ENCODE assay signal across 8 mouse cellular contexts in the genomic region with DNA sequence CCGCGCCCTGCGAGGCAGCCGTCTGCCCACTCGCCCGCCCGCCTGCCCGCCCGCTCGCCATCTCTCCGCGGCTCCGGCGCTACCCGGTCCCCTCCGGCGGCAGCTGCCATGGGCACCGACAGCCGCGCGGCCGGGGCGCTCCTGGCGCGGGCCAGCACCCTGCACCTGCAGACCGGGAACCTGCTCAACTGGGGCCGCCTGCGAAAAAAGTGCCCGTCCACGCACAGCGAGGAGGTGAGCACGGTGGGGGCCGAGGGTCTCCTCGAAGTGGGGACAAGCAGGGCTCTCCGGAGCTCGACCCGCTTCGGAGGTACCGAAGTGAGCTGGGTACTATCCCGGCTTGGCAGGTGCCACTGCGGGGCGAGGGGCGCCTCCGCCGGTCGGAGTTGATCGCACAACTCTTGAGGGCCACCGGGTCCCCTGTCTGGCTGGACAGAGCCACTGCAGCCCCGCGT. TPM values are rescaled to one million over a fixed set of nuclear protein-coding genes. Genes with fewer than 3 reads are reported as not detected.
A peak's percentile ranks its signal among the peaks of the same experiment; 100 is the strongest.
DNase-seq lines count a peak whose midpoint lies in the region; ATAC-seq lines count a peak whose summit lies in the region.

No protein-coding gene starts in this region.

- under 1% methylated on average over 49 of the region's 50 CpGs for WGBS in forebrain, embryonic 14.5 days
- 0% methylated on average over 26 of the region's 50 CpGs for WGBS in macrophage (ENCODE audit: missing documents)

- peaks cover 47% of the 10 kb centered on the region for H3K79me2 ChIP-seq in macrophage (ENCODE audit: inconsistent target)

- H3K9ac ChIP-seq in forebrain, embryonic 14.5 days (ENCODE audit: low read length), result peak overlapping the region; percentile 89

- DNase-seq in gastrocnemius, adult 18-20 months (ENCODE audit: low spot score), result peak; percentile 22
- no peak for DNase-seq in gastrocnemius, postnatal 25 days
- DNase-seq in cerebellum, adult 11-12 months, result peak; percentile 79
- peak; percentile 62 for DNase-seq in forebrain, embryonic 14.5 days (ENCODE audit: low spot score)
- DNase-seq in layer of hippocampus, postnatal 14 days (ENCODE audit: low spot score in 2 of 2), result peak; percentile 42 to 60
- DNase-seq in right cerebral cortex, postnatal 4 days, result peak; percentile 56

- ATAC-seq in forebrain, embryonic 14.5 days, result peak; percentile 64
- peak; percentile 9 to 32; a peak in 2 of 4 replicates for ATAC-seq in hematopoietic stem cell, adult 5-6 weeks (replicated peaks in 1 of 2; ENCODE audit: insufficient read depth in 1 of 2, low FRiP score in 2 of 2, low TSS enrichment in 1 of 2, low read depth in 1 of 2, poor library complexity in 2 of 2, severe bottlenecking in 2 of 2)

- H3K27ac ChIP-seq in forebrain, embryonic 14.5 days (ENCODE audit: low read depth, low read length), result peak overlapping the region; percentile 92
- H3K27ac ChIP-seq in macrophage, result no peak overlapping the region

- H3K4me3 ChIP-seq in forebrain, embryonic 14.5 days (ENCODE audit: low read depth, low read length), result peak overlapping the region; percentile 92
- peak overlapping the region; percentile 43 for H3K4me3 ChIP-seq in macrophage (ENCODE audit: inconsistent target)

- peak overlapping the region; percentile 58 for H3K4me2 ChIP-seq in forebrain, embryonic 14.5 days (ENCODE audit: low read length)

- no peaks in the 10 kb centered on the region for H3K36me3 ChIP-seq in forebrain, embryonic 14.5 days (ENCODE audit: control insufficient read depth, insufficient read depth, low read length)
- H3K36me3 ChIP-seq in macrophage (ENCODE audit: inconsistent target), result no peaks in the 10 kb centered on the region

- H3K4me1 ChIP-seq in forebrain, embryonic 14.5 days (ENCODE audit: control insufficient read depth, insufficient read depth, low read length), result peaks cover 14% of the 10 kb centered on the region

- no peaks in the 10 kb centered on the region for H3K9me3 ChIP-seq in forebrain, embryonic 14.5 days (replicated peaks; ENCODE audit: control insufficient read depth, low read length)

- H3K27me3 ChIP-seq in forebrain, embryonic 14.5 days (replicated peaks; ENCODE audit: control insufficient read depth, insufficient read depth, low read length), result no peaks in the 10 kb centered on the region

RNA-seq across cellular contexts. Expression of a gene that starts 0.5 kb away (rescaled TPM):
- 10 to 100 TPM; 24.6 to 31.9 TPM for total RNA-seq in gastrocnemius, adult 18-20 months (2021)
- total RNA-seq in gastrocnemius, postnatal 25 days (2021), result 10 to 100 TPM; 21.3 to 21.7 TPM
- polyA plus RNA-seq in forebrain, embryonic 14.5 days (2014; fragmentation: Nextera tagmentation; extraction: Ambion mirVana), result 34.7 and 36.7 TPM in 2 replicates
- total RNA-seq in hematopoietic stem cell, adult 5-6 weeks (2017), result 60.3 and 71.8 TPM in 2 replicates
- 10 to 100 TPM; 56.9 to 58.0 TPM for total RNA-seq in layer of hippocampus, postnatal 14 days (2021)
- total RNA-seq in macrophage (2018; cell fraction: chromatin; rRNA removed), result 10 to 100 TPM in 16 of 26 experiments, 1 to 10 TPM in 10; 2.8 to 24.8 (median 12.1) TPM
- total RNA-seq in macrophage (2018; cell fraction: cytosol; rRNA removed), result 10 to 100 TPM; 24.6 to 64.3 (median 39.6) TPM
- 10 to 100 TPM in 18 of 26 experiments, 1 to 10 TPM in 8; 6.8 to 34.7 (median 13.1) TPM for total RNA-seq in macrophage (2018; cell fraction: nucleus; rRNA removed)
- polyA plus RNA-seq in macrophage (2018), result 50.5 to 96.3 TPM (median 94.0 TPM) in 3 replicates

RNA-seq across cellular contexts. Expression of a gene that starts 28.3 kb away (rescaled TPM):
- 10 to 100 TPM; 27.2 to 28.4 TPM for total RNA-seq in gastrocnemius, adult 18-20 months (2021)
- 10 to 100 TPM; 17.4 to 21.9 TPM for total RNA-seq in gastrocnemius, postnatal 25 days (2021)
- 60.5 and 61.0 TPM in 2 replicates for polyA plus RNA-seq in forebrain, embryonic 14.5 days (2014; fragmentation: Nextera tagmentation; extraction: Ambion mirVana)
- 160 and 191 TPM in 2 replicates for total RNA-seq in hematopoietic stem cell, adult 5-6 weeks (2017)
- 10 to 100 TPM; 24.3 to 30.0 TPM for total RNA-seq in layer of hippocampus, postnatal 14 days (2021)
- total RNA-seq in macrophage (2018; cell fraction: chromatin; rRNA removed), result 10 to 100 TPM; 16.9 to 53.6 (median 37.1) TPM
- 10 to 100 TPM; 36.9 to 55.2 (median 45.4) TPM for total RNA-seq in macrophage (2018; cell fraction: cytosol; rRNA removed)
- 10 to 100 TPM; 17.4 to 56.9 (median 32.3) TPM for total RNA-seq in macrophage (2018; cell fraction: nucleus; rRNA removed)
- 38.3 to 104 TPM (median 55.9 TPM) in 3 replicates for polyA plus RNA-seq in macrophage (2018)

RNA-seq across cellular contexts. Expression of a gene that starts 48.0 kb away (rescaled TPM):
- 1 to 10 TPM; 3.0 to 8.3 TPM for total RNA-seq in gastrocnemius, adult 18-20 months (2021)
- total RNA-seq in gastrocnemius, postnatal 25 days (2021), result 1 to 10 TPM; 3.4 to 4.4 TPM
- polyA plus RNA-seq in forebrain, embryonic 14.5 days (2014; fragmentation: Nextera tagmentation; extraction: Ambion mirVana), result 4.2 and 6.8 TPM in 2 replicates
- total RNA-seq in hematopoietic stem cell, adult 5-6 weeks (2017), result 1.1 and 2.8 TPM in 2 replicates
- total RNA-seq in layer of hippocampus, postnatal 14 days (2021), result 10 to 100 TPM; 10.3 to 11.0 TPM
- total RNA-seq in macrophage (2018; cell fraction: chromatin; rRNA removed), result 100 to 1,000 TPM in 2 of 26 experiments, 10 to 100 TPM in 21, 1 to 10 TPM in 3; 4.7 to 142 (median 36.0) TPM
- total RNA-seq in macrophage (2018; cell fraction: cytosol; rRNA removed), result 10 to 100 TPM in 13 of 26 experiments, 1 to 10 TPM in 13; 3.0 to 22.1 (median 10.7) TPM
- total RNA-seq in macrophage (2018; cell fraction: nucleus; rRNA removed), result 10 to 100 TPM in 21 of 26 experiments, 1 to 10 TPM in 5; 3.0 to 91.9 (median 22.5) TPM
- polyA plus RNA-seq in macrophage (2018), result 10.7 to 31.8 TPM (median 14.2 TPM) in 3 replicates
